Mouse (Mus musculus) liver, postnatal 0 days (tissue): ENCODE data around the gene Ankrd13b. TPM values are rescaled to one million over a fixed set of nuclear protein-coding genes. Genes with fewer than 3 reads are reported as not detected.

ENCODE experiments used
- ATAC-seq: fragments of 200-750 bp; cut with Nextera tagmentation; 2 replicates; pipeline ENCODE4 v1.8.0; 2017; ENCODE audit warnings: mild to moderate bottlenecking, moderate library complexity
- DNase-seq: peaks from one replicate; pipeline ENCODE4 v3.0.0-alpha.2; 2016
- H3K27ac ChIP-seq: fragments of 300-500 bp; sonication (generic); 2 replicates; pipeline ENCODE4 v1.5.1; 2014; ENCODE audit warnings: antibody characterized with exemption, moderate library complexity, mild to moderate bottlenecking, low read depth
- H3K27me3 ChIP-seq: fragments of 300-500 bp; sonication (generic); 2 replicates; pipeline ENCODE4 v1.6.1; 2014; ENCODE audit warnings: low read length, control low read depth, mixed read lengths; ENCODE audit not compliant: insufficient read depth
- H3K36me3 ChIP-seq: fragments of 300-500 bp; sonication (generic); replicated peaks from 2 replicates; pipeline ENCODE4 v1.6.1; 2014; ENCODE audit warnings: mild to moderate bottlenecking, control low read depth, low read length, moderate library complexity, mixed read lengths; ENCODE audit not compliant: insufficient read depth
- H3K4me1 ChIP-seq: fragments of 300-500 bp; sonication (generic); 2 replicates; pipeline ENCODE4 v1.6.1; 2014; ENCODE audit warnings: antibody characterized with exemption, mild to moderate bottlenecking, control low read depth; ENCODE audit not compliant: insufficient read depth
- H3K4me2 ChIP-seq: fragments of 300-500 bp; sonication (generic); 2 replicates; pipeline ENCODE4 v1.6.1; 2014; ENCODE audit warnings: low read depth, mild to moderate bottlenecking, low read length, moderate library complexity, mixed read lengths
- H3K4me3 ChIP-seq: fragments of 300-500 bp; sonication (generic); 2 replicates; pipeline ENCODE4 v1.5.1; 2014; ENCODE audit warnings: low read depth, low read length
- H3K9ac ChIP-seq: fragments of 300-500 bp; sonication (generic); replicated peaks from 2 replicates; pipeline ENCODE4 v1.6.1; 2014; ENCODE audit warnings: mild to moderate bottlenecking, moderate library complexity
- H3K9me3 ChIP-seq: fragments of 300-500 bp; sonication (generic); 2 replicates; pipeline ENCODE4 v1.6.1; 2016; ENCODE audit warnings: mild to moderate bottlenecking, control low read depth, low read length, mixed read lengths
- CTCF ChIP-seq: sonication (generic); IDR thresholded peaks from 2 replicates; pipeline ENCODE4 v1.5.1; 2016; ENCODE audit warnings: antibody characterized with exemption, low read depth
- EP300 ChIP-seq: IDR thresholded peaks from 2 replicates; pipeline ENCODE4 v1.6.1; 2016; ENCODE audit warnings: antibody characterized with exemption, low read depth, mild to moderate bottlenecking
- WGBS: fragments of 180-500 bp; shearing (Covaris S2); extraction: QIAGEN DNeasy Blood & Tissue Kit; methylation state at CpG from one replicate; pipeline ENCODE4 v1.1.7; 2014; ENCODE audit not compliant: insufficient replicate concordance; 5-methylcytosine and 5-hydroxymethylcytosine counted together
- polyA plus RNA-seq: library from polyadenylated mRNA; unstranded; fragments of >200 nt; fragmentation: Nextera tagmentation; extraction: Ambion mirVana; gene quantifications from 2 replicates; pipeline ENCODE4 v1.2.1, GENCODE M21; 2015

Gene Ankrd13b
- polyA plus RNA-seq, 1 experiment from 2014 or later: 0.53 TPM

DNA sequence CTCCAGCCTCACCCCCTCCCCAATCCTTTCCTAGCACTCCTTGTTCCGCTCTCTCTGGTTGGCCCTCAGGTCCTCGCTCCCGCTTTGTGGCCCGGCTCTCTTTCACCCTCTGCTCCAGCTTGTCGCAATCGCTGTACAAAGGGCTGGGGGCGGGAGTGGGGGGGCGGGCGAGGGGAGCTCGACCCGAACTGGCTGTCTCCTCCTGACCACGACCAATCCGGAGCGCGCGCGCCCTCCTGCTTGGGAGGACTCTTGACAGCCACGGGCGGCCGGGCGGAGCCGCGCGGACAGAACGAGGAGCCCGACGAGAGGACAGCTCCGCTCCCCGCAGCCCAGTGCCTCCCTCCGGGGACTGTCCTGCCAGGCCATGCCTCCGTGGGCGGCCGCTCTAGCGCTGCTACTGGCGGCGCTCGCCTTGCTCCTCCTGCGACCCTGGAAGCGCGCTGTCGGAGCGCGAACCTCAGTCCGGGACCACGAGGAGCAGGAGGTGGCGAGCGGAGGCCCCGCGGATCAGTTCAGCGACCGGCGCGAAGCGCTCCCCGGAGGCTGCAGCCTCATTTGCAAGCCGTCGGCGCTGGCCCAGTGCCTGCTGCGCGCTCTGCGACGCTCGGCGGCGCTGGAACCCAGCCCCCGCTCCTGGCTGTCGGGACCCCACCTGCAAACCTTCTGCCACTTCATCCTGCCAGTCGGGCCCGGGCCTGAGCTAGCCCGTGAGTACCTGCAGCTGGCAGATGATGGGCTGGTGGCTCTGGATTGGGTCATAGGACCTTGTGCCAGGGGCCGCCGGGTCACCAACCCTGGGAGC is 25.6 kb upstream of the Ankrd13b start, which contains the start of gene Abhd15:
Abhd15 (plus strand) TSS at position 290 of the 805 bp plus-strand sequence.
- DNase-seq: peak; percentile 90
- H3K9me3 ChIP-seq: no peaks in the 10 kb centered on the region
- H3K36me3 ChIP-seq: no peaks in the 10 kb centered on the region
- peaks cover 54% of the 10 kb centered on the region for H3K4me1 ChIP-seq
- peak; percentile 76 for ATAC-seq
- H3K27me3 ChIP-seq: peaks cover 18% of the 10 kb centered on the region
- WGBS: 1% methylated on average over 67 of the region's 72 CpGs
- peak; percentile 70 for TF ChIP-seq EP300
- TF ChIP-seq CTCF: 0 out of 2 replicates have a peak, but pooled peaks have one; percentile 23
- peak within 1 kb of the TSS; percentile 82 for H3K4me2 ChIP-seq
- peak within 1 kb of the TSS; percentile 68 for H3K9ac ChIP-seq
- peak within 1 kb of the TSS; percentile 94 for H3K27ac ChIP-seq
- H3K4me3 ChIP-seq: peak within 1 kb of the TSS; percentile 60

DNA sequence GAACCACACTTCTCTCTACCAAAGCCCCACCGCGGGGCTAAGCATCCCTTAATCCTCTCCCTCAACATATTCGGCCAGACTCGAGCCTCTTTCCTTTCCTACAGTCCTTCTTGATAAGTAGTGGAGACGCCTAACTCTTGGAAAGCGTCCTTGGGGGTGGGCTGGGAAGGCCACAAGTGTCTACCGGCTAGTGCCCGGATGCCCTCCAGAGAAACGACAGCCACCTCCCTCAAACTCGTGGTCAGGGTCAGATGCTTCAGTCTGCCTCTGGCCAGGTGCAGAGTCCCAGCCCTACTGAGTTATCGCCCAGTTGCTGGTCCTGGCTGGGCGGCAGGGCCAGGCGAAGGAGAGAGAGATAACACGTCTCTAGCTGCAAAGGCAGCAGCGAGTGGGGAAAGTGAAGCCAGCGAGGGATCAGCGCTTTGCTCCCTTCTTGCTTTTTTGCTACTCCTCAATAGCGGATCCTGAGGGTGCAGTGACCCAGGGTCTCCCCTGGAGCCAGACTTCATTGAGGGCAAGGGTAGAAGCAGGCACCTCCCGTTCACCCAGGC is 24.9 kb upstream of the Ankrd13b start:
- Histone ChIP-seq H3K27me3 (peaks cover 18% of the 10 kb centered on the region), H3K9me3 (no peaks in the 10 kb centered on the region), H3K9ac (peak overlapping the region; percentile 68), H3K4me3 (peak overlapping the region; percentile 60), H3K4me2 (peak overlapping the region; percentile 82), H3K36me3 (no peaks in the 10 kb centered on the region), H3K4me1 (peaks cover 53% of the 10 kb centered on the region), H3K27ac (peak overlapping the region; percentile 94)
- WGBS: 6% methylated on average over 18 of the region's 19 CpGs
- peak; percentile 60 for DNase-seq
- peak; percentile 6 for ATAC-seq
- TF ChIP-seq CTCF (no peak), EP300 (no peak)

DNA sequence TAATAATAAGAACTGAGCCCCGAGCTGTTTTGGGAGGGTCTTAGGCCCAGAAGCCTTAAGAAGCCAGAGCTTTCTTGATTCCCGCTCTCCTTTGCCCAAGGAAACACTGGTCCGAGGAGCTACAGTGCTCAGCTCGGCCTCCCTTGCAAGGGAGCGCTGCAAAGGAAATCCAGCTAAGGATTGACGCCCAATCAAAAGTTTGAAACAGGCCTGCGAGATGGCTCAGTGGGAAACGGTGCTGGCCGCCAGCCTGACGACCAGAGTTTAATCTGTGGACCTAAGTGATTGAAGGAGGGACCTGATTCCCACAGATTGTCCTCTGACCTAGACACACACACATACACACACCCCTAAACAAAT is 24.3 kb upstream of the Ankrd13b start:
- Histone ChIP-seq H3K36me3 (no peaks in the 10 kb centered on the region), H3K9ac (peak overlapping the region; percentile 68), H3K27me3 (peaks cover 18% of the 10 kb centered on the region), H3K27ac (peak overlapping the region; percentile 94), H3K4me3 (peak overlapping the region; percentile 60), H3K9me3 (no peaks in the 10 kb centered on the region), H3K4me2 (peak overlapping the region; percentile 82), H3K4me1 (peaks cover 52% of the 10 kb centered on the region)
- DNase-seq: no peak
- no peak for ATAC-seq
- 8% methylated on average over 10 of the region's 10 CpGs for WGBS
- TF ChIP-seq CTCF: no peak
- no peak for TF ChIP-seq EP300

DNA sequence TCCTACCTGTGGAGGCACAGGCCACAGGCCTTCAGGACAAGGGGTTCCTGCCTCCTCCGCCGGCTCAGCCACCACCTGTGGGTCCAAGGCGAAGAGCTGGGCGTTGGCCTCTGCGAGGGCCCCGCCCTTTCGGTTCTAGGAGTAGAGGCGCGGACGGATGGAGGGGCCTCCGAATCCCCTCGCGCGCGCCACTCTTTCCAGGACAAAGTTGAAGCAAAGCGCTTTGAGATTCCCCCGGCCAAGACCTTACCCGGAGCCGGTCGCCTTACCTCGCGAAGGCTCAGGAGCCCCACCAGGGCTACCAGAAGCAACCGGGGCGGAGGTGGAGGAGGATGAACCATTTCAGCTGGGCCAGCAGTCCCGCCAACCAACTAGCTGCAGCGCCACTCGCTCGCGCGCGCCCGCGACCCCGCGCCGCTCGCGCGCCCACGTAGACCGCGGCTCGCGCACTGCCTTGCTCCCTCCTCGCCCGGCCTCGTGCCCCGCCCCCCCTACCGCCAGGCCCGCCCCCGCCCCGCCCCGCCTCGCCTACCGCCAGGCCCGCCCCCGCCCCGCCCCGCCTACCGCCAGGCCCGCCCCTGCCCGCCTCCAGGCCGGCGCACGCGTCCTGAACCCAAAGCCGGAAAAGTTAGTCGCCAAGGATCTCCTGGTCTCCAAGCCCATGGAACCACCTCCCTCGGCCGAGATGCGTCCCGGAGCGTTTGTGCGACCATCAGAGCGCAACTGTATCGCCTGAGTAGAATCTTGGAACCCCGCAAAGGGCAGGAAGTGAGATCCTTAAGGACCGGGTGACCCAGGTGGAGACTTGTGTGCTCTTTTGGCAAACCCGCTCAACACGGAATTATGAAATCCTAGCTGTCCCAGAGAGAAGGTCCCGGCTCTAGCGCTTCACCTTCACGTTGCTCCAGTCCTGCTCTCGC is 23.7 kb upstream of the Ankrd13b start:
- under 1% methylated on average over 61 of the region's 84 CpGs for WGBS
- H3K9ac ChIP-seq: peak overlapping the region; percentile 68
- peak; percentile 94 for DNase-seq
- peak overlapping the region; percentile 60 for H3K4me3 ChIP-seq
- ATAC-seq: peak; percentile 72
- TF ChIP-seq CTCF (no peak), EP300 (no peak)
- H3K9me3 ChIP-seq: no peaks in the 10 kb centered on the region
- H3K27ac ChIP-seq: peak overlapping the region; percentile 94
- peaks cover 50% of the 10 kb centered on the region for H3K4me1 ChIP-seq
- H3K36me3 ChIP-seq: no peaks in the 10 kb centered on the region
- H3K27me3 ChIP-seq: peaks cover 18% of the 10 kb centered on the region
- peak overlapping the region; percentile 82 for H3K4me2 ChIP-seq

DNA sequence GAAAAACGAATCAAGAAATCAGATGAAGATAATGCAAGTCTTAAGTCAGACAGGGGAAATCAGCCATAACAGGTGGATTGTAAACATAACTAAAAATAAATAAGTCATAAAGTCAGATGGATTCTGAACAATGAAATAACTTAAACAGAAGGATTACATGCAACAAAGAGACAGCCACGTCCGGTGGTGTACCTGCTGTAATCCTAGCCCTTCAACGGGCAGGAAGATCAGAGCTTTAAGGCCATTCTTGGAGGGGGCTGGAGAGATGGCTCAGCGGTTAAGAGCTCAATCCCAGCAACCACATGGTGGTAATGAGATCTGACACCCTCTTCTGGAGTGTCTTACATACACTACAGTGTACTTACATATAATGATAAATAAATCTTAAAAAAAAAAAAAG is 21.9 kb upstream of the Ankrd13b start:
- H3K9me3 ChIP-seq: no peaks in the 10 kb centered on the region
- H3K4me3 ChIP-seq: no peak overlapping the region
- DNase-seq: no peak
- no peak for TF ChIP-seq CTCF
- no peak for TF ChIP-seq EP300
- H3K9ac ChIP-seq: no peak overlapping the region
- WGBS: 84% methylated on average over 5 of the region's 5 CpGs
- H3K27me3 ChIP-seq: peaks cover 11% of the 10 kb centered on the region
- H3K4me2 ChIP-seq: no peak overlapping the region
- H3K4me1 ChIP-seq: peaks cover 35% of the 10 kb centered on the region
- no peak for ATAC-seq
- H3K27ac ChIP-seq: no peak overlapping the region
- H3K36me3 ChIP-seq: peaks cover 8% of the 10 kb centered on the region; the same call in 1 of the 2 replicates
